Mouse (Mus musculus) G1E (cell line): ENCODE measurements at regions not wholly inside any gene's neighbourhood (a gene's known extent, or its start where the extent isn't known, plus 50 kb on each side); places are given as distances from the start of the nearest gene placed in this dataset.

Experiments used
- CTCF ChIP-seq: IDR thresholded peaks from 2 replicates; pipeline ENCODE4 v1.5.1; 2012; ENCODE audit warnings: low read depth, low read length, inconsistent platforms, mixed read lengths
- GATA1 ChIP-seq: IDR thresholded peaks from 2 replicates; pipeline ENCODE4 v1.6.1; 2012; ENCODE audit warnings: borderline replicate concordance, low read length, inconsistent platforms, mixed read lengths
- GATA2 ChIP-seq: IDR thresholded peaks from 2 replicates; pipeline ENCODE4 v1.6.1; 2012; ENCODE audit warnings: low read depth, low read length, inconsistent platforms, borderline replicate concordance
- POLR2AphosphoS5 ChIP-seq: IDR thresholded peaks from 2 replicates; pipeline ENCODE4 v1.6.1; 2012; ENCODE audit warnings: low read depth, low read length, inconsistent platforms; ENCODE audit not compliant: insufficient replicate concordance
- TAL1 ChIP-seq: conservative IDR thresholded peaks from 2 replicates; pipeline ENCODE4 v1.6.1; 2012; ENCODE audit warnings: low read depth, low read length, inconsistent platforms, mixed read lengths

GRCm38 (mm10) chr14:76850051-76850450 is 186.5 kb upstream of the Ccdc122 start:
- TF ChIP-seq CTCF (no peak), GATA1 (no peak), GATA2 (no peak), POLR2AphosphoS5 (no peak), TAL1 (no peak)
